Mouse (Mus musculus): Measurements from ENCODE around the gene Atf6.
A peak's percentile ranks its signal among the peaks of the same experiment; 100 is the strongest.

Atf6 gene

GRCm38 (mm10) chr1:170882915-170883485, 15.4 kb upstream of the Atf6 start:
- no peak for DNase-seq (ENCODE audit: low read depth)

GRCm38 (mm10) chr1:170876906-170877305, 9.3 kb upstream of the Atf6 start:
- DNase-seq (ENCODE audit: low read depth): no peak

GRCm38 (mm10) chr1:170875676-170876075, 8.1 kb upstream of the Atf6 start:
- DNase-seq (ENCODE audit: low read depth): no peak

GRCm38 (mm10) chr1:170871961-170872360, 4.4 kb upstream of the Atf6 start:
- peak; percentile 44 for DNase-seq (ENCODE audit: low read depth)

GRCm38 (mm10) chr1:170871402-170871801, 3.8 kb upstream of the Atf6 start:
- DNase-seq (ENCODE audit: low read depth): no peak

- no peak for DNase-seq (ENCODE audit: low read depth)
Measured at GRCm38 (mm10) chr1:170868905-170869283, 1.3 kb upstream of the Atf6 start.

GRCm38 (mm10) chr1:170868107-170868904, 735 bp upstream of the Atf6 start:
- peak; percentile 89 for DNase-seq (ENCODE audit: low read depth)

GRCm38 (mm10) chr1:170866992-170867690, 430 bp downstream of the Atf6 start:
- DNase-seq (ENCODE audit: low read depth): peak; percentile 64

- peak; percentile 43 for DNase-seq (ENCODE audit: low read depth)
Measured at GRCm38 (mm10) chr1:170865406-170865805, 2.2 kb downstream of the Atf6 start.

- DNase-seq (ENCODE audit: low read depth): no peak
Measured at GRCm38 (mm10) chr1:170864754-170865153, 2.8 kb downstream of the Atf6 start.

GRCm38 (mm10) chr1:170864234-170864633, 3.3 kb downstream of the Atf6 start:
- no peak for DNase-seq (ENCODE audit: low read depth)

- DNase-seq (ENCODE audit: low read depth): peak; percentile 86
Measured at GRCm38 (mm10) chr1:170863033-170863432, 4.5 kb downstream of the Atf6 start.

GRCm38 (mm10) chr1:170862435-170862717, 5.2 kb downstream of the Atf6 start:
- DNase-seq (ENCODE audit: low read depth): no peak

- DNase-seq (ENCODE audit: low read depth): peak; percentile 51
Measured at GRCm38 (mm10) chr1:170861671-170862434, 5.7 kb downstream of the Atf6 start.

- DNase-seq (ENCODE audit: low read depth): no peak
Measured at GRCm38 (mm10) chr1:170858872-170859271, 8.7 kb downstream of the Atf6 start.

- DNase-seq (ENCODE audit: low read depth): no peak
Measured at GRCm38 (mm10) chr1:170857369-170857768, 10.2 kb downstream of the Atf6 start.

GRCm38 (mm10) chr1:170855056-170855760, 12.4 kb downstream of the Atf6 start:
- no peak for DNase-seq (ENCODE audit: low read depth)

GRCm38 (mm10) chr1:170853604-170854003, 14.0 kb downstream of the Atf6 start:
- DNase-seq (ENCODE audit: low read depth): peak; percentile 95

GRCm38 (mm10) chr1:170850637-170851624, 16.6 kb downstream of the Atf6 start:
- no peak for DNase-seq (ENCODE audit: low read depth)

GRCm38 (mm10) chr1:170850007-170850406, 17.6 kb downstream of the Atf6 start:
- no peak for DNase-seq (ENCODE audit: low read depth)
